Mouse (Mus musculus) cerebral cortex, adult 2 months (tissue): ENCODE data around the gene Mier2.

Experiments used
- WGBS: fragments of 180-500 bp; shearing (Covaris S2); methylation state at CpG from one replicate; pipeline ENCODE4 v1.1.7; 2018; 5-methylcytosine and 5-hydroxymethylcytosine counted together

Gene Mier2

GRCm38 (mm10) chr10:79554330-79555237, at the start of gene Mier2:
Gene Mier2, minus strand, starts transcription at chr10:79555199.
- under 1% methylated on average over 108 of the region's 108 CpGs for WGBS

- WGBS, result 57% methylated on average over 4 of the region's 4 CpGs
Measured at GRCm38 (mm10) chr10:79597936-79598230, 42.9 kb upstream of the Mier2 start.

- WGBS, result 16% methylated on average over 13 of the region's 13 CpGs
Measured at GRCm38 (mm10) chr10:79597051-79597935, 42.3 kb upstream of the Mier2 start.

- 56% methylated on average over 8 of the region's 8 CpGs for WGBS
Measured at GRCm38 (mm10) chr10:79595590-79595929, 40.6 kb upstream of the Mier2 start.

- 17% methylated on average over 17 of the region's 17 CpGs for WGBS
Measured at GRCm38 (mm10) chr10:79594872-79595589, 40.0 kb upstream of the Mier2 start.

GRCm38 (mm10) chr10:79594111-79594510, 39.1 kb upstream of the Mier2 start:
- 58% methylated on average over 6 of the region's 6 CpGs for WGBS

- 96% methylated on average over 1 of the region's 1 CpGs for WGBS
Measured at GRCm38 (mm10) chr10:79590702-79591101, 35.7 kb upstream of the Mier2 start.

- 80% methylated on average over 4 of the region's 4 CpGs for WGBS
Measured at GRCm38 (mm10) chr10:79587752-79588126, 32.7 kb upstream of the Mier2 start.

- WGBS, result 89% methylated on average over 5 of the region's 5 CpGs
Measured at GRCm38 (mm10) chr10:79587061-79587751, 32.2 kb upstream of the Mier2 start, which contains the start of gene Theg. Gene Theg, minus strand, starts transcription at chr10:79587331.

- WGBS, result 85% methylated on average over 8 of the region's 8 CpGs
Measured at GRCm38 (mm10) chr10:79586243-79586642, 31.2 kb upstream of the Mier2 start.

GRCm38 (mm10) chr10:79585723-79586122, 30.7 kb upstream of the Mier2 start:
- WGBS, result 90% methylated on average over 5 of the region's 5 CpGs

- WGBS, result 88% methylated on average over 6 of the region's 6 CpGs
Measured at GRCm38 (mm10) chr10:79585136-79585535, 30.1 kb upstream of the Mier2 start.

- 82% methylated on average over 9 of the region's 9 CpGs for WGBS
Measured at GRCm38 (mm10) chr10:79584426-79584825, 29.4 kb upstream of the Mier2 start.

GRCm38 (mm10) chr10:79584021-79584420, 29.0 kb upstream of the Mier2 start:
- 69% methylated on average over 7 of the region's 7 CpGs for WGBS

- 92% methylated on average over 8 of the region's 8 CpGs for WGBS
Measured at GRCm38 (mm10) chr10:79581501-79581900, 26.5 kb upstream of the Mier2 start.

- WGBS, result 45% methylated on average over 6 of the region's 6 CpGs
Measured at GRCm38 (mm10) chr10:79580811-79581210, 25.8 kb upstream of the Mier2 start.

- WGBS, result 74% methylated on average over 7 of the region's 7 CpGs
Measured at GRCm38 (mm10) chr10:79580356-79580755, 25.4 kb upstream of the Mier2 start.

- 67% methylated on average over 12 of the region's 12 CpGs for WGBS
Measured at GRCm38 (mm10) chr10:79579781-79580180, 24.8 kb upstream of the Mier2 start.

GRCm38 (mm10) chr10:79578891-79579290, 23.9 kb upstream of the Mier2 start:
- WGBS, result 75% methylated on average over 7 of the region's 7 CpGs

GRCm38 (mm10) chr10:79578276-79578675, 23.3 kb upstream of the Mier2 start:
- WGBS, result 53% methylated on average over 9 of the region's 9 CpGs

- 70% methylated on average over 4 of the region's 4 CpGs for WGBS
Measured at GRCm38 (mm10) chr10:79577376-79577775, 22.4 kb upstream of the Mier2 start.
